Mouse (Mus musculus) ES-E14 (cell line): ENCODE data around the gene Wipf1. TPM values are rescaled to one million over a fixed set of nuclear protein-coding genes. Genes with fewer than 3 reads are reported as not detected.

ENCODE experiments used
- DNase-seq: peaks from one replicate; pipeline ENCODE4 v3.0.0-alpha.2; 2013; ENCODE audit warnings: low read depth, low spot score
- H3K27ac ChIP-seq: 2 replicates; pipeline ENCODE4 v1.5.1; 2012; ENCODE audit warnings: low read depth, mild to moderate bottlenecking, low read length, moderate library complexity, mixed read lengths; ENCODE audit not compliant: poor library complexity, insufficient read depth, severe bottlenecking
- H3K36me3 ChIP-seq: 2 replicates; pipeline ENCODE4 v1.6.1; 2012; ENCODE audit warnings: mild to moderate bottlenecking, low read length, moderate library complexity, mixed read lengths; ENCODE audit not compliant: control insufficient read depth, poor library complexity, insufficient read depth, severe bottlenecking
- H3K4me1 ChIP-seq, 2 experiments: fragments of 150-350 bp in 1 of 2; sonication (generic) in 1 of 2; 2 replicates each; pipeline ENCODE4 v1.6.1; 2012; ENCODE audit warnings: low read length in 2 of 2, mild to moderate bottlenecking in 1 of 2, mixed read lengths in 1 of 2; ENCODE audit not compliant: control insufficient read depth in 2 of 2, insufficient read depth in 2 of 2, poor library complexity in 1 of 2
- H3K4me3 ChIP-seq, 2 experiments: fragments of 150-350 bp in 1 of 2; sonication (generic) in 1 of 2; 2 replicates each; pipeline ENCODE4 v1.5.1; 2012; ENCODE audit warnings: low read length in 2 of 2, low read depth in 1 of 2, mild to moderate bottlenecking in 1 of 2, mixed read lengths in 1 of 2; ENCODE audit not compliant: insufficient read depth in 1 of 2, poor library complexity in 1 of 2, severe bottlenecking in 1 of 2
- H3K9ac ChIP-seq: 2 replicates; pipeline ENCODE4 v1.6.1; 2012; ENCODE audit warnings: low read depth, mild to moderate bottlenecking, low read length, mixed read lengths; ENCODE audit not compliant: poor library complexity, insufficient read depth, severe bottlenecking
- H3K9me3 ChIP-seq: fragments of 150-350 bp; sonication (generic); 2 replicates; pipeline ENCODE4 v1.6.1; 2012; ENCODE audit warnings: low read depth, mild to moderate bottlenecking, low read length; ENCODE audit not compliant: control insufficient read depth, insufficient read depth
- CHD2 ChIP-seq: IDR thresholded peaks from 2 replicates; pipeline ENCODE4 v1.6.1; 2014; ENCODE audit warnings: mild to moderate bottlenecking, low read depth, low read length, inconsistent platforms
- HCFC1 ChIP-seq: IDR thresholded peaks from 2 replicates; pipeline ENCODE4 v1.6.1; 2012; ENCODE audit warnings: low read length, inconsistent platforms, borderline replicate concordance; ENCODE audit not compliant: insufficient read depth
- MAFK ChIP-seq: IDR thresholded peaks from 2 replicates; pipeline ENCODE4 v1.6.1; 2014; ENCODE audit warnings: mild to moderate bottlenecking, low read depth, low read length, inconsistent platforms; ENCODE audit not compliant: insufficient read depth
- ZC3H11A ChIP-seq: IDR thresholded peaks from 2 replicates; pipeline ENCODE4 v1.6.1; 2012; ENCODE audit warnings: low read depth, mild to moderate bottlenecking, inconsistent platforms, low read length, borderline replicate concordance
- ZNF384 ChIP-seq: IDR thresholded peaks from 2 replicates; pipeline ENCODE4 v1.6.1; 2012; ENCODE audit warnings: low read depth, low read length, inconsistent platforms
- in situ Hi-C, 2 experiments: fragments of 600-800 bp; cut with MboI; formaldehyde crosslinking; loops; one replicate each; pipeline ENCODE4 v1.15.1; 2025; ENCODE audit warnings: low sequenced_read_pairs in 2 of 2, inconsistent platforms in 1 of 2; ENCODE audit not compliant: unreplicated experiment in 2 of 2
- total RNA-seq: library from RNA; depleted of rRNA; stranded (reverse); fragments of 300-350 nt; gene quantifications from 2 replicates; pipeline ENCODE4 v1.2.3, GENCODE M21; 2012

The Wipf1 gene
- total RNA-seq, 1 experiment, result 1.2 TPM

DNA sequence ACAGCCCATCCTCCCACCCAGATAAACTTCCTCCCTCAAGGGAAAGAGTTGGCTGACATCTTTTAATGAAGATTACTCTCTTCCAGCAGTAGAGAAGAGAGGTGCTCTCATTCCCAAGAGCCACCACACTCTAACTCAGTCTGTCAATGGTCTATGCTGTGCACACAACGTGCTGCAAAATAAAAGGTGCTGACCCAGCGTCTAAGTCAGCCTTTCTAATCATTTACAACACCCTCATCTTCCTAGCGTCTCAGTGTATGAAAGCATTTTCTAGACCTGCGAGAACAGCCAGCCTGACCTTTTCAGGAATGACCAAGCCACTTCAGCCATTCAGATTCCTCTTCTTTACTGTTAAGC lies 33.2 kb downstream of the Wipf1 start:
- H3K9ac ChIP-seq, result no peak overlapping the region
- TF ChIP-seq ZC3H11A (no peak), CHD2 (no peak), HCFC1 (no peak), MAFK (no peak), ZNF384 (no peak)
- H3K9me3 ChIP-seq, result no peaks in the 10 kb centered on the region
- no peak overlapping the region for H3K27ac ChIP-seq
- no peak overlapping the region for H3K4me3 ChIP-seq
- H3K36me3 ChIP-seq, result no peaks in the 10 kb centered on the region
- no peak for DNase-seq
- in situ Hi-C loops, result no loop called here
- no peaks in the 10 kb centered on the region for H3K4me1 ChIP-seq

DNA sequence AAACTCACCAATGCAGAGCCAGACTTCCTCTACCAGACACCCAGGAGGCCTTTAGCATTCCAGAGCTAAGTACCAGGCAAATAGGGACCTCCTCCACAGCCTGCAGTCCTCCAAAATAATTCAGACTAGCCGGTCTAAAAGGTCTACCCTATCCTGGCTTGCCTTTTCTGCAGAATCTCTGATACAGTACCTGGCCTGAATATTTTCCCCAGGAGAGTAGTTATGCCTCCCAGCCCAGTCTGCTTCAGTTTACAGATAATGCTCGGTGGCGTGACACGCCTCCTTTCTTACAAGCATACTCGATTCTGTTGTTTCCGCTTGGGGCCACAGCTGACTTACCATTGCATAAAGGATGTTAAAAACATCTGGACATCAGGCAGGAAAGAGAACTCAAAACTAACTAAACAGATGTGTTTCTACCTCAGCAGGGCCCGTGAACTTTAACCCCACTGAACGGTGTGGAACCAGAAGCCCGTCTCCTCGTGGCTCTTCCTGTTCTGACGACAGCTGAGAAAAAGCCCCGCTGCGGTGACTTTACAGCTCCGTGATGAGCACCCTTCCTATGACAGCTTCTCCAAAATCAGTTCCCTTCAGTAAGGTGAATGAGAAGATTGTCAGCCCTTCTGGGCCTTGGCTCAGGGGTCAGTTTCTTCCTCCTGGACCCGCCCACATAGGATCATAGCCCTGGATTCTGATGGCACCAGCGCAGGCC lies 33.8 kb downstream of the Wipf1 start:
- no peaks in the 10 kb centered on the region for H3K36me3 ChIP-seq
- H3K4me1 ChIP-seq, result no peaks in the 10 kb centered on the region
- H3K4me3 ChIP-seq, result no peak overlapping the region
- no peak for DNase-seq
- in situ Hi-C loops, result no loop called here
- TF ChIP-seq ZC3H11A (no peak), ZNF384 (no peak), CHD2 (no peak), HCFC1 (no peak), MAFK (no peak)
- no peak overlapping the region for H3K27ac ChIP-seq
- no peak overlapping the region for H3K9ac ChIP-seq
- no peaks in the 10 kb centered on the region for H3K9me3 ChIP-seq

DNA sequence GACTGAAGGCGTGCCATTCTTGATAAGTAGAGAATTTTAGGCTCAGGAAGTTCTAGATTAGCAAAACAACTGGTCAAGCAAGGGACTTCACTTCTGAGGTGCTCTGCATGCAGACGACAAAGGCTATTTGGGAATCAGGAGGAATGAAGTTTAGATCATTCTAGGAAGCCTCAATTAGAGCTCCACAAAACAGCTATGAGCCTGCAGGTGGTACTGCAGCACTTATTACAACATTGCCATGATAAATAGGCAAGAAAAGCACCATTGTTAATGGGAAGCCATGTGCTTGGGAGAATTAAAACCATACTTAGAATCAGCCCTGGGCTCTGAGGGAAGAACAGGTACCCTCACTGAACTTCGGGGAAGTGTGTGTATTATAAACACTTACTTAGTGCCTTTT lies 36.0 kb downstream of the Wipf1 start:
- no peak for DNase-seq
- Histone ChIP-seq H3K4me3 (no peak overlapping the region), H3K36me3 (no peaks in the 10 kb centered on the region), H3K4me1 (no peaks in the 10 kb centered on the region), H3K27ac (no peak overlapping the region), H3K9me3 (no peaks in the 10 kb centered on the region), H3K9ac (no peak overlapping the region)
- in situ Hi-C loops, result no loop called here
- no peak for TF ChIP-seq ZNF384
- no peak for TF ChIP-seq ZC3H11A
- no peak for TF ChIP-seq MAFK
- no peak for TF ChIP-seq CHD2
- no peak for TF ChIP-seq HCFC1

DNA sequence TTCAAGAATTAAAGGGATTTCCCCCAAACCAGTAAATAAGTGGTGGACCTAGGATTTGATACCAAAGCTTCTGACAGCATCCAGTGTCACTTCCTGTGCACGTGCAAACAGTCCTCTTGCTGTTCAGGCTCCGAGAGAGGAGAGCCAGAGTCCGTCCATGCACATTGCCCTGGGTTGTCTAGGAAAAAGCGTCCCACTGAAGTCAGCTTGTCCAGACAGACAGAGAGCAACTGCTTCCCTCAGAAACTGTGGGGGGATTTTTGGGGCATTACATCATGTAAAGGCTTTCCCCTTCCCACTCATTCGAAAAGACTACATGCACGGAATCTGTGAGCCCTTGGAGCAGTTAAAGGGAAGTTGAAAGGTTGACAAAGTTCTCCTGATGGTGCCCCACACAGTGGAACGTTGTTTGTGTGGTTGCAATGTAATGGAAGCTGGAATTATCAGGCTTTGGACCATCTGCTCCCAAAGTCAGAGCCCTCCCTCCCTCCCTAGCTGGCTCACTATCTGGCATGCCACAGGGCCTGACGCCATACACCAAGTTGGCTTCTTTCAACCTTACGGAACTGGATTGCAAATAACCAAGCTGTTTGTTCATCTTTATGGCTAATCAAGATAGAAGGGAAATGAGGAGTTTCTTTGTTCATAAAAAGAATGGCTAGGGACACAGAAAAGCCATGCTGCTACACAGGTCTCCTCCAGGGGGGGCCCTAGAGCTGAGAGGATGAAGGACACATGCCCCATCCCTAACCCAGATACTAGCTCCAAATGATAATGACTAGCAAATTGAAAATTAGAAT lies 37.9 kb downstream of the Wipf1 start:
- H3K27ac ChIP-seq, result no peak overlapping the region
- no peak overlapping the region for H3K4me3 ChIP-seq
- no peak overlapping the region for H3K9ac ChIP-seq
- no peaks in the 10 kb centered on the region for H3K9me3 ChIP-seq
- no peaks in the 10 kb centered on the region for H3K4me1 ChIP-seq
- peak; percentile 36 for DNase-seq
- in situ Hi-C loops, result no loop called here
- TF ChIP-seq CHD2 (no peak), ZNF384 (no peak), HCFC1 (no peak), ZC3H11A (no peak)
- no peaks in the 10 kb centered on the region for H3K36me3 ChIP-seq
